Mouse (Mus musculus) CH12.LX (cell line): ENCODE data around the gene Slco2b1. TPM values are rescaled to one million over a fixed set of nuclear protein-coding genes. Genes with fewer than 3 reads are reported as not detected.

Source experiments
- DNase-seq: peaks from one replicate; pipeline ENCODE4 v3.0.0-alpha.2; 2013; ENCODE audit errors: extremely low read depth
- H3K27ac ChIP-seq: 2 replicates; pipeline ENCODE4 v1.5.1; 2012; ENCODE audit warnings: low read depth, mild to moderate bottlenecking, control low read depth, moderate library complexity; ENCODE audit not compliant: insufficient read depth
- H3K27me3 ChIP-seq: replicated peaks from 2 replicates; pipeline ENCODE3; 2012; ENCODE audit warnings: inconsistent platforms
- H3K36me3 ChIP-seq, 2 experiments: replicated peaks in 1 of 2; 2 replicates each; pipeline versions ENCODE3 to v1.6.1; 2012; ENCODE audit warnings: inconsistent platforms in 1 of 2, low read length in 1 of 2, mild to moderate bottlenecking in 1 of 2, mixed read lengths in 1 of 2, moderate library complexity in 1 of 2; ENCODE audit not compliant: control insufficient read depth in 1 of 2, insufficient read depth in 1 of 2
- H3K4me1 ChIP-seq, 2 experiments: 2 replicates each; pipeline ENCODE4 v1.6.1; 2012; ENCODE audit warnings: inconsistent platforms in 1 of 2, moderate library complexity in 1 of 2; ENCODE audit not compliant: insufficient read depth in 2 of 2, control insufficient read depth in 1 of 2
- H3K4me2 ChIP-seq: 2 replicates; pipeline ENCODE4 v1.6.1; 2012; ENCODE audit warnings: low read depth, mild to moderate bottlenecking, control low read depth; ENCODE audit not compliant: poor library complexity, insufficient read depth, severe bottlenecking
- H3K4me3 ChIP-seq, 3 experiments: fragments of 150-350 bp in 1 of 3; sonication (generic) in 1 of 3; replicated peaks in 1 of 3; 2 replicates each; pipeline versions ENCODE3 to v1.5.1; 2011 to 2012; ENCODE audit warnings: low read depth in 2 of 3, low read length in 2 of 3, mild to moderate bottlenecking in 2 of 3, moderate library complexity in 2 of 3, control low read depth in 1 of 3, improper control_type of control experiment in 1 of 3, inconsistent platforms in 1 of 3, mixed read lengths in 1 of 3; ENCODE audit not compliant: poor library complexity in 1 of 3
- H3K79me2 ChIP-seq: replicated peaks from 2 replicates; pipeline ENCODE4 v1.6.1; 2012; ENCODE audit warnings: mild to moderate bottlenecking, moderate library complexity; ENCODE audit not compliant: control insufficient read depth, poor library complexity, insufficient read depth, severe bottlenecking; ENCODE audit errors: extremely low read depth
- H3K9ac ChIP-seq: 2 replicates; pipeline ENCODE4 v1.6.1; 2012; ENCODE audit warnings: low read depth, mild to moderate bottlenecking, control low read depth, moderate library complexity; ENCODE audit not compliant: insufficient read depth
- H3K9me3 ChIP-seq: replicated peaks from 2 replicates; pipeline ENCODE3; 2012; ENCODE audit warnings: low read length, inconsistent platforms, mixed read lengths
- CHD1 ChIP-seq: IDR thresholded peaks from 2 replicates; pipeline ENCODE4 v1.6.1; 2012; ENCODE audit warnings: low read depth, low read length, improper control_type of control experiment, inconsistent platforms
- CHD2 ChIP-seq: IDR thresholded peaks from 2 replicates; pipeline ENCODE4 v1.6.1; 2011; ENCODE audit warnings: low read length, improper control_type of control experiment
- CTCF ChIP-seq, 2 experiments: IDR thresholded peaks in 1 of 2; conservative IDR thresholded peaks in 1 of 2; 2 replicates each; pipeline ENCODE4 v1.5.1; 2011 to 2012; ENCODE audit warnings: low read depth in 2 of 2, low read length in 2 of 2, improper control_type of control experiment in 1 of 2, inconsistent platforms in 1 of 2, mild to moderate bottlenecking in 1 of 2, moderate library complexity in 1 of 2
- E2F4 ChIP-seq: IDR thresholded peaks from 2 replicates; pipeline ENCODE4 v1.6.1; 2011; ENCODE audit warnings: low read depth, low read length, improper control_type of control experiment; ENCODE audit not compliant: insufficient replicate concordance
- ELF1 ChIP-seq: IDR thresholded peaks from 2 replicates; pipeline ENCODE4 v1.6.1; 2014; ENCODE audit warnings: low read depth, mild to moderate bottlenecking, inconsistent platforms, low read length, improper control_type of control experiment
- EP300 ChIP-seq: IDR thresholded peaks from 2 replicates; pipeline ENCODE4 v1.6.1; 2011; ENCODE audit warnings: low read length, improper control_type of control experiment
- IRF4 ChIP-seq: IDR thresholded peaks from 2 replicates; pipeline ENCODE4 v1.6.1; 2014; ENCODE audit warnings: low read depth, mild to moderate bottlenecking, inconsistent platforms, low read length, improper control_type of control experiment
- JUND ChIP-seq: conservative IDR thresholded peaks from 2 replicates; pipeline ENCODE4 v1.6.1; 2011; ENCODE audit warnings: low read depth, low read length, improper control_type of control experiment
- KAT2A ChIP-seq: IDR thresholded peaks from 2 replicates; pipeline ENCODE4 v1.6.1; 2012; ENCODE audit warnings: low read length, improper control_type of control experiment, inconsistent platforms; ENCODE audit not compliant: insufficient replicate concordance
- MAFK ChIP-seq: IDR thresholded peaks from 2 replicates; pipeline ENCODE4 v1.6.1; 2011; ENCODE audit warnings: low read length, improper control_type of control experiment; ENCODE audit not compliant: insufficient replicate concordance
- MAZ ChIP-seq: IDR thresholded peaks from 2 replicates; pipeline ENCODE4 v1.6.1; 2012; ENCODE audit warnings: low read depth, mild to moderate bottlenecking, inconsistent platforms, low read length, improper control_type of control experiment, moderate library complexity
- MXI1 ChIP-seq: IDR thresholded peaks from 2 replicates; pipeline ENCODE4 v1.6.1; 2011; ENCODE audit warnings: mild to moderate bottlenecking, low read depth, low read length, improper control_type of control experiment
- MYC ChIP-seq: IDR thresholded peaks from 2 replicates; pipeline ENCODE4 v1.6.1; 2011; ENCODE audit warnings: low read depth, mild to moderate bottlenecking, improper control_type of control experiment, low read length
- PAX5 ChIP-seq: IDR thresholded peaks from 2 replicates; pipeline ENCODE4 v1.6.1; 2012; ENCODE audit warnings: low read length, inconsistent platforms, mixed read lengths
- POLR2AphosphoS2 ChIP-seq: IDR thresholded peaks from 2 replicates; pipeline ENCODE4 v1.6.1; 2011; ENCODE audit warnings: low read depth, low read length, improper control_type of control experiment
- RCOR1 ChIP-seq: conservative IDR thresholded peaks from 2 replicates; pipeline ENCODE4 v1.6.1; 2012; ENCODE audit warnings: low read depth, mild to moderate bottlenecking, inconsistent platforms, low read length, improper control_type of control experiment
- SIN3A ChIP-seq: IDR thresholded peaks from 2 replicates; pipeline ENCODE4 v1.6.1; 2012; ENCODE audit warnings: low read length, improper control_type of control experiment, inconsistent platforms
- SMC3 ChIP-seq: IDR thresholded peaks from 2 replicates; pipeline ENCODE4 v1.6.1; 2011; ENCODE audit warnings: low read depth, low read length, improper control_type of control experiment
- USF1 ChIP-seq: IDR thresholded peaks from 2 replicates; pipeline ENCODE4 v1.6.1; 2014; ENCODE audit warnings: low read depth, mild to moderate bottlenecking, inconsistent platforms, low read length, improper control_type of control experiment
- USF2 ChIP-seq: conservative IDR thresholded peaks from 2 replicates; pipeline ENCODE4 v1.6.1; 2011; ENCODE audit warnings: low read depth, low read length, improper control_type of control experiment
- ZC3H11A ChIP-seq: IDR thresholded peaks from 2 replicates; pipeline ENCODE4 v1.6.1; 2012; ENCODE audit warnings: low read depth, mild to moderate bottlenecking, inconsistent platforms, low read length, improper control_type of control experiment
- dilution Hi-C: fragments of 300-500 bp; cut with MboI; formaldehyde crosslinking; loops from 2 replicates; pipeline ENCODE4 v1.14.3; 2020; ENCODE audit warnings: low sequenced_read_pairs; ENCODE audit not compliant: extremely low pct_unique_long_range_greater_than_20kb, extremely low pct_ligation_motif_present
- in situ Hi-C: fragments of 300-500 bp; cut with MboI; formaldehyde crosslinking; loops from 3 replicates; pipeline ENCODE4 v1.14.3; 2019; ENCODE audit warnings: low sequenced_read_pairs, low pct_ligation_motif_present, low pct_unique_long_range_greater_than_20kb, mixed read lengths
- polyA plus RNA-seq: library from polyadenylated mRNA; unstranded; fragments of >175 nt; gene quantifications from 2 replicates; pipeline ENCODE4 v1.2.1, GENCODE M21; 2012; ENCODE audit warnings: low read depth; ENCODE audit not compliant: insufficient read length
- total RNA-seq, 2 experiments: library from RNA; depleted of rRNA; stranded (reverse); fragments of 300-350 nt in 1 of 2; fragments of >200 nt in 1 of 2; gene quantifications; 2 replicates each; pipeline ENCODE4 v1.2.3; 2012 to 2014

The Slco2b1 gene
- total and polyA plus RNA-seq, 3 experiments = 0.08 to 0.11 TPM; not detected in 1

DNA sequence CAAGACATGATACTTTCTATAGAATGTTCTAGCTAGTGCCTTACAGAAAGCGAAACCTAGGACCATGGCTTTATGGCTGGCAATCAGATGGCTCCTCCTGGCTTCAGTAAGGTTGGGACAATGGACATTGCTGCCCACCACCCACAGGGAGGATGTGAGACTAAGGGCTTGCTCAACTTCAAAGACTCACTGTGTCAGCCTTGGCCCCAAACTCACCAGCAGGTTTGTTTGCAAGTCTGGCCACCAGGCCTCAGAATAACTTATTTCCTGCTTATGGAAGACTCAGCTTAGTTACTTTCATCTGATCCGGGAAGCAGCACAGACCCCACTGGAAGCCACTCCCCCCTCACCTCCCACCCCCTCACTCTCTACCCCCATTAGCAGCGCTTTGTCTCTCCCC, 12.0 kb downstream of the Slco2b1 start:
- H3K27ac ChIP-seq = no peak overlapping the region

GRCm38 (mm10) chr7:99698576-99698975, 12.6 kb downstream of the Slco2b1 start:
- no peaks in the 10 kb centered on the region for H3K36me3 ChIP-seq
- DNase-seq = no peak
- H3K4me3 ChIP-seq = no peak overlapping the region
- H3K4me2 ChIP-seq = no peak overlapping the region
- in situ Hi-C loops = no loop called here
- H3K9me3 ChIP-seq = no peaks in the 10 kb centered on the region
- H3K27ac ChIP-seq = no peak overlapping the region
- H3K27me3 ChIP-seq = peaks cover 9% of the 10 kb centered on the region
- H3K4me1 ChIP-seq = peaks cover 0 to 2% of the 10 kb centered on the region in 2 experiments; a peak in 1 of 4 replicates
- no peaks in the 10 kb centered on the region for H3K79me2 ChIP-seq
- dilution Hi-C loops = no loop called here
- no peak for TF ChIP-seq ELF1
- no peak for TF ChIP-seq MXI1
- TF ChIP-seq MAFK = no peak
- no peak for TF ChIP-seq KAT2A
- no peak for TF ChIP-seq USF2
- no peak for TF ChIP-seq ZC3H11A
- no peak for TF ChIP-seq EP300
- no peak for TF ChIP-seq IRF4
- no peak for TF ChIP-seq CHD1
- TF ChIP-seq CHD2 = no peak
- TF ChIP-seq MAZ = no peak
- TF ChIP-seq SMC3 = no peak
- no peak for TF ChIP-seq CTCF (conservative IDR thresholded peaks at IDR 0.05 in 1 of 2, IDR thresholded peaks at IDR 0.05 in 1 of 2; ENCODE audit: low read depth in 2 of 2, low read length in 2 of 2)
- no peak for TF ChIP-seq MYC
- no peak for TF ChIP-seq RCOR1
- TF ChIP-seq SIN3A = no peak
- H3K9ac ChIP-seq = no peak overlapping the region

More for the DNA sequence above, 12.0 kb downstream of the Slco2b1 start:
- peaks cover 0 to 6% of the 10 kb centered on the region in 2 experiments; a peak in 2 of 4 replicates for H3K4me1 ChIP-seq
- H3K9ac ChIP-seq = no peak overlapping the region
- no peak overlapping the region for H3K4me2 ChIP-seq
- dilution Hi-C loops (no loop called here), in situ Hi-C loops (no loop called here)
- no peaks in the 10 kb centered on the region for H3K36me3 ChIP-seq
- DNase-seq = no peak
- H3K79me2 ChIP-seq = no peaks in the 10 kb centered on the region
- H3K9me3 ChIP-seq = no peaks in the 10 kb centered on the region
- TF ChIP-seq E2F4 (no peak), JUND (no peak), USF1 (no peak), RCOR1 (no peak), PAX5 (no peak), SIN3A (no peak), CHD2 (no peak), KAT2A (no peak), ZC3H11A (no peak), MAFK (no peak), POLR2AphosphoS2 (no peak)
- TF ChIP-seq, all 38 proteins: peak for 0
- H3K27me3 ChIP-seq = peaks cover 9% of the 10 kb centered on the region
- H3K4me3 ChIP-seq = no peak overlapping the region
